Mouse (Mus musculus): ENCODE results near the gene 1700028K03Rik.
A peak's percentile ranks its signal among the peaks of the same experiment; 100 is the strongest.

Gene 1700028K03Rik

GRCm38 (mm10) chr5:107534581-107534980 lies at the start of gene 1700028K03Rik:
Gene 1700028K03Rik, plus strand, starts transcription at chr5:107534709.
- DNase-seq (ENCODE audit: low read depth, low spot score): no peak

- DNase-seq (ENCODE audit: low read depth, low spot score): no peak
Measured at GRCm38 (mm10) chr5:107488996-107489395, 45.5 kb upstream of the 1700028K03Rik start.

- no peak for DNase-seq (ENCODE audit: low read depth, low spot score)
Measured at GRCm38 (mm10) chr5:107491036-107491435, 43.5 kb upstream of the 1700028K03Rik start.

GRCm38 (mm10) chr5:107492471-107492870 lies 42.0 kb upstream of the 1700028K03Rik start:
- DNase-seq (ENCODE audit: low read depth, low spot score): no peak

GRCm38 (mm10) chr5:107494759-107495158 lies 39.8 kb upstream of the 1700028K03Rik start:
- no peak for DNase-seq (ENCODE audit: low read depth, low spot score)

- DNase-seq (ENCODE audit: low read depth, low spot score): no peak
Measured at GRCm38 (mm10) chr5:107496047-107496446, 38.5 kb upstream of the 1700028K03Rik start.

GRCm38 (mm10) chr5:107497519-107498501 lies 36.7 kb upstream of the 1700028K03Rik start:
- DNase-seq (ENCODE audit: low read depth, low spot score): no peak

GRCm38 (mm10) chr5:107498806-107499310 lies 35.7 kb upstream of the 1700028K03Rik start:
- DNase-seq (ENCODE audit: low read depth, low spot score): no peak

- DNase-seq (ENCODE audit: low read depth, low spot score): no peak
Measured at GRCm38 (mm10) chr5:107499891-107500535, 34.5 kb upstream of the 1700028K03Rik start.

- DNase-seq (ENCODE audit: low read depth, low spot score): no peak
Measured at GRCm38 (mm10) chr5:107500741-107501140, 33.8 kb upstream of the 1700028K03Rik start.

GRCm38 (mm10) chr5:107507321-107507720 lies 27.2 kb upstream of the 1700028K03Rik start, which contains the start of gene Gm42669:
Gene Gm42669, plus strand, starts transcription at chr5:107507621.
- no peak for DNase-seq (ENCODE audit: low read depth, low spot score)

GRCm38 (mm10) chr5:107510503-107510902 lies 24.0 kb upstream of the 1700028K03Rik start:
- no peak for DNase-seq (ENCODE audit: low read depth, low spot score)

- no peak for DNase-seq (ENCODE audit: low read depth, low spot score)
Measured at GRCm38 (mm10) chr5:107511326-107511725, 23.2 kb upstream of the 1700028K03Rik start.

GRCm38 (mm10) chr5:107513583-107513982 lies 20.9 kb upstream of the 1700028K03Rik start:
- DNase-seq (ENCODE audit: low read depth, low spot score): peak; percentile 34

GRCm38 (mm10) chr5:107515453-107515852 lies 19.1 kb upstream of the 1700028K03Rik start:
- DNase-seq (ENCODE audit: low read depth, low spot score): no peak

GRCm38 (mm10) chr5:107516087-107516486 lies 18.4 kb upstream of the 1700028K03Rik start:
- DNase-seq (ENCODE audit: low read depth, low spot score): no peak

- no peak for DNase-seq (ENCODE audit: low read depth, low spot score)
Measured at GRCm38 (mm10) chr5:107518602-107519001, 15.9 kb upstream of the 1700028K03Rik start.

- no peak for DNase-seq (ENCODE audit: low read depth, low spot score)
Measured at GRCm38 (mm10) chr5:107521386-107521785, 13.1 kb upstream of the 1700028K03Rik start.

- no peak for DNase-seq (ENCODE audit: low read depth, low spot score)
Measured at GRCm38 (mm10) chr5:107521897-107522296, 12.6 kb upstream of the 1700028K03Rik start.

- no peak for DNase-seq (ENCODE audit: low read depth, low spot score)
Measured at GRCm38 (mm10) chr5:107524281-107524680, 10.2 kb upstream of the 1700028K03Rik start.

GRCm38 (mm10) chr5:107528856-107529255 lies 5.7 kb upstream of the 1700028K03Rik start:
- no peak for DNase-seq (ENCODE audit: low read depth, low spot score)

- DNase-seq (ENCODE audit: low read depth, low spot score): no peak
Measured at GRCm38 (mm10) chr5:107533590-107533989, 919 bp upstream of the 1700028K03Rik start.
